Mouse (Mus musculus) ES-E14 (cell line): ENCODE results near the gene Tcl1b1. TPM values are rescaled to one million over a fixed set of nuclear protein-coding genes. Genes with fewer than 3 reads are reported as not detected.
"Not testable (repeated sequence)": the region's sequence is repeated elsewhere in the genome, so short reads cannot be mapped to it uniquely, and the experiment has no call there.

Experiments
- DNase-seq: peaks from one replicate; pipeline ENCODE4 v3.0.0-alpha.2; 2013; ENCODE audit warnings: low read depth, low spot score
- H3K27ac ChIP-seq: 2 replicates; pipeline ENCODE4 v1.5.1; 2012; ENCODE audit warnings: low read depth, mild to moderate bottlenecking, low read length, moderate library complexity, mixed read lengths; ENCODE audit not compliant: poor library complexity, insufficient read depth, severe bottlenecking
- H3K36me3 ChIP-seq: 2 replicates; pipeline ENCODE4 v1.6.1; 2012; ENCODE audit warnings: mild to moderate bottlenecking, low read length, moderate library complexity, mixed read lengths; ENCODE audit not compliant: control insufficient read depth, poor library complexity, insufficient read depth, severe bottlenecking
- H3K4me1 ChIP-seq, 2 experiments: fragments of 150-350 bp in 1 of 2; sonication (generic) in 1 of 2; 2 replicates each; pipeline ENCODE4 v1.6.1; 2012; ENCODE audit warnings: low read length in 2 of 2, mild to moderate bottlenecking in 1 of 2, mixed read lengths in 1 of 2; ENCODE audit not compliant: control insufficient read depth in 2 of 2, insufficient read depth in 2 of 2, poor library complexity in 1 of 2
- H3K4me3 ChIP-seq, 2 experiments: fragments of 150-350 bp in 1 of 2; sonication (generic) in 1 of 2; 2 replicates each; pipeline ENCODE4 v1.5.1; 2012; ENCODE audit warnings: low read length in 2 of 2, low read depth in 1 of 2, mild to moderate bottlenecking in 1 of 2, mixed read lengths in 1 of 2; ENCODE audit not compliant: insufficient read depth in 1 of 2, poor library complexity in 1 of 2, severe bottlenecking in 1 of 2
- H3K9ac ChIP-seq: 2 replicates; pipeline ENCODE4 v1.6.1; 2012; ENCODE audit warnings: low read depth, mild to moderate bottlenecking, low read length, mixed read lengths; ENCODE audit not compliant: poor library complexity, insufficient read depth, severe bottlenecking
- H3K9me3 ChIP-seq: fragments of 150-350 bp; sonication (generic); 2 replicates; pipeline ENCODE4 v1.6.1; 2012; ENCODE audit warnings: low read depth, mild to moderate bottlenecking, low read length; ENCODE audit not compliant: control insufficient read depth, insufficient read depth
- CHD2 ChIP-seq: IDR thresholded peaks from 2 replicates; pipeline ENCODE4 v1.6.1; 2014; ENCODE audit warnings: mild to moderate bottlenecking, low read depth, low read length, inconsistent platforms
- HCFC1 ChIP-seq: IDR thresholded peaks from 2 replicates; pipeline ENCODE4 v1.6.1; 2012; ENCODE audit warnings: low read length, inconsistent platforms, borderline replicate concordance; ENCODE audit not compliant: insufficient read depth
- MAFK ChIP-seq: IDR thresholded peaks from 2 replicates; pipeline ENCODE4 v1.6.1; 2014; ENCODE audit warnings: mild to moderate bottlenecking, low read depth, low read length, inconsistent platforms; ENCODE audit not compliant: insufficient read depth
- ZC3H11A ChIP-seq: IDR thresholded peaks from 2 replicates; pipeline ENCODE4 v1.6.1; 2012; ENCODE audit warnings: low read depth, mild to moderate bottlenecking, inconsistent platforms, low read length, borderline replicate concordance
- ZNF384 ChIP-seq: IDR thresholded peaks from 2 replicates; pipeline ENCODE4 v1.6.1; 2012; ENCODE audit warnings: low read depth, low read length, inconsistent platforms
- in situ Hi-C, 2 experiments: fragments of 600-800 bp; cut with MboI; formaldehyde crosslinking; loops; one replicate each; pipeline ENCODE4 v1.15.1; 2025; ENCODE audit warnings: low sequenced_read_pairs in 2 of 2, inconsistent platforms in 1 of 2; ENCODE audit not compliant: unreplicated experiment in 2 of 2
- total RNA-seq: library from RNA; depleted of rRNA; stranded (reverse); fragments of 300-350 nt; gene quantifications from 2 replicates; pipeline ENCODE4 v1.2.3, GENCODE M21; 2012

The Tcl1b1 gene
- total RNA-seq, 1 experiment = not detected

- Histone ChIP-seq H3K36me3 (no peaks in the 10 kb centered on the region), H3K4me3 (no peak overlapping the region), H3K9ac (no peak overlapping the region), H3K9me3 (no peaks in the 10 kb centered on the region), H3K4me1 (peaks cover 0 to 2% of the 10 kb centered on the region in 2 experiments; a peak in 1 of 4 replicates), H3K27ac (no peak overlapping the region)
- no peak for TF ChIP-seq CHD2
- TF ChIP-seq MAFK = no peak
- TF ChIP-seq ZNF384 = no peak
- no peak for TF ChIP-seq HCFC1
- no peak for TF ChIP-seq ZC3H11A
- DNase-seq = no peak
- in situ Hi-C loops = no loop called here
These were observed 7.2 kb downstream of the Tcl1b1 start for GRCm38 (mm10) chr12:105166734-105167133.

GRCm38 (mm10) chr12:105173366-105173765, 13.9 kb downstream of the Tcl1b1 start:
- in situ Hi-C loops = no loop called here
- Histone ChIP-seq H3K36me3 (no peaks in the 10 kb centered on the region), H3K4me3 (no peak overlapping the region), H3K9ac (no peak overlapping the region), H3K9me3 (no peaks in the 10 kb centered on the region), H3K27ac (no peak overlapping the region), H3K4me1 (peaks cover 0 to 2% of the 10 kb centered on the region in 2 experiments; a peak in 1 of 4 replicates)
- TF ChIP-seq ZC3H11A = no peak
- no peak for TF ChIP-seq CHD2
- no peak for TF ChIP-seq ZNF384
- no peak for TF ChIP-seq HCFC1
- TF ChIP-seq MAFK = no peak
- no peak for DNase-seq

GRCm38 (mm10) chr12:105174318-105174717, 14.8 kb downstream of the Tcl1b1 start:
- H3K4me3 ChIP-seq, H3K9me3 ChIP-seq, H3K27ac ChIP-seq, H3K4me1 ChIP-seq, H3K36me3 ChIP-seq, H3K9ac ChIP-seq, in situ Hi-C loops: not testable (repeated sequence)
- DNase-seq = peak; percentile 15

DNA sequence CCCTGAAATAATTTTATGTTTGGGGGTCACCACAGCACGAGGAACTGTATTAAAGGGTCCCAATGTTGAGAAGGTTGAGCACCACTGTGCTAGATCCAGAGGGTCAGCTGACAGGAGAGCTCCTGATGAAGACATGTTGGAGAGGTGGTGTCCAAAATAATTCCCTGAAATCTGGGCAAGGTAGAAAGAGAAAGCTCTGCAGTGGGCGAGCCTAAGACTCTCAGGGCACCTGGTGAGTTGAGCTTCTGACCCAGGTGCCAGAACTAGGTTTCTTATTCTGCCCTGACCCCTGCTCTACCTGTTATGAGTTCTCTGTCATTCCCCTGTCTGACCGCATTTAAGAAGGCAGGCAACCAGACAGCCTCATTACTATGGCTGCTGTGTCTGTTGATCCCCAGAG, 16.6 kb downstream of the Tcl1b1 start, which contains the start of gene Tcl1b5:
Gene Tcl1b5 (plus strand): TSS at position 301 of the 400 bp plus-strand sequence.
- DNase-seq, H3K27ac ChIP-seq, H3K4me3 ChIP-seq, H3K36me3 ChIP-seq, H3K4me1 ChIP-seq, H3K9ac ChIP-seq, H3K9me3 ChIP-seq, in situ Hi-C loops: not testable (repeated sequence)

DNA sequence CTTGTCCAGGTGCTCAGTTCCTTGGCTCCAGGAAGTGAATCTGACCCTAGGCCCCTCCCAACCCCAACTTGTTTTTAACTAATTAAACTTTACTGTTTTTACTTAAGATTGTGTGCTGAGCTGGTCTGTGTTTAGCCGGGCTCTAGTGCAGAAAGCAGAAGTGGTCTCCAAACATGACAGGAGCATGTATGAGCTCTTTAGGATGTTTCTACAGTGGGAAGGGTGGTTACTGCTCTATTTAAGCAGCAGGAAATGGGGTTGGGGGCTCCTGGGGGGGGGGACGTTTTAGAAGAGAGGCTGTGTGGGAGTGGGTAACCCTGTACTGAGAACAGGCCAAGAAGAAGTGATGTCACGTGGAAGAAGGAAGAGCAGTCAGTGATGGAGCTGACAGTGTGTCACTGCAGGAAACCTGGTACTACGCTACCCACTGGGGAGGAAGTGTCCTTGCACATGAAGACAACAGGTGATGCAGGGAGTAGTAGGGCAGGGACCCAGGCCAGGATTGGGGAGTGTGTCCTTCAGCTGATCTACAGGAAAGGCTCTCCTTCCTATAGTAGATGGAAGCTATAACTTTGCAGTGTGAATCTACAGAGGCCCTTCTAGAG, 21.7 kb downstream of the Tcl1b1 start:
- H3K9me3 ChIP-seq, DNase-seq, H3K9ac ChIP-seq, H3K27ac ChIP-seq, in situ Hi-C loops, H3K36me3 ChIP-seq, H3K4me1 ChIP-seq, H3K4me3 ChIP-seq: not testable (repeated sequence)

DNA sequence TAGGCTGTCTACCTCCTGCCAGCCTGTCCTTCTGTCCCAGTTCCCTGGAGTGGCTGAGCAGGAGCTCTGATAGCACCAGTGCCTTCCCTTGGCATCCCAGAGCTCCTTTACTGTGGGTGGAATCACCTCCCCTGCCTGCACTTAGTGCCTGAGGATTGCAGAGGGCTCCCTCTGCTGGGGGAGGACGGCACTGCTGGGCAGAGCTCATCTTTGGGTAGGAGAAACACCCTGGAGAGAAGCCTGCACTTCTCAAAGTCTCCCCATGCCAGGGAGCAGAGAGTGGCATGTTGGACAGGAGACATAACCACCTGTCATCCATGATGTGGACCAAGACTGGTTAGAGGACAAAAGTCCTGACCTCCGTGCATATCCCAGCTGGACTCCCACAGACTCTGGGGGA, 29.5 kb downstream of the Tcl1b1 start:
- H3K9ac ChIP-seq, H3K9me3 ChIP-seq, DNase-seq, H3K27ac ChIP-seq, H3K4me3 ChIP-seq, in situ Hi-C loops, H3K4me1 ChIP-seq, H3K36me3 ChIP-seq: not testable (repeated sequence)

- H3K27ac ChIP-seq, H3K4me3 ChIP-seq, H3K36me3 ChIP-seq, DNase-seq, H3K9ac ChIP-seq, H3K4me1 ChIP-seq, H3K9me3 ChIP-seq, in situ Hi-C loops: not testable (repeated sequence)
These were observed 31.3 kb downstream of the Tcl1b1 start, which contains the start of gene Tcl1b3 for GRCm38 (mm10) chr12:105190743-105191142. Tcl1b3 (plus strand) TSS chr12:105191043.
